Mouse (Mus musculus) kidney, adult 11 months (tissue): Measurements from ENCODE around the gene Dynlt1f.
"Not testable (repeated sequence)": the region's sequence is repeated elsewhere in the genome, so short reads cannot be mapped to it uniquely, and the experiment has no call there.

ENCODE experiments used
- DNase-seq: peaks from one replicate; pipeline ENCODE4 v3.0.0; 2022

The Dynlt1f gene

DNA sequence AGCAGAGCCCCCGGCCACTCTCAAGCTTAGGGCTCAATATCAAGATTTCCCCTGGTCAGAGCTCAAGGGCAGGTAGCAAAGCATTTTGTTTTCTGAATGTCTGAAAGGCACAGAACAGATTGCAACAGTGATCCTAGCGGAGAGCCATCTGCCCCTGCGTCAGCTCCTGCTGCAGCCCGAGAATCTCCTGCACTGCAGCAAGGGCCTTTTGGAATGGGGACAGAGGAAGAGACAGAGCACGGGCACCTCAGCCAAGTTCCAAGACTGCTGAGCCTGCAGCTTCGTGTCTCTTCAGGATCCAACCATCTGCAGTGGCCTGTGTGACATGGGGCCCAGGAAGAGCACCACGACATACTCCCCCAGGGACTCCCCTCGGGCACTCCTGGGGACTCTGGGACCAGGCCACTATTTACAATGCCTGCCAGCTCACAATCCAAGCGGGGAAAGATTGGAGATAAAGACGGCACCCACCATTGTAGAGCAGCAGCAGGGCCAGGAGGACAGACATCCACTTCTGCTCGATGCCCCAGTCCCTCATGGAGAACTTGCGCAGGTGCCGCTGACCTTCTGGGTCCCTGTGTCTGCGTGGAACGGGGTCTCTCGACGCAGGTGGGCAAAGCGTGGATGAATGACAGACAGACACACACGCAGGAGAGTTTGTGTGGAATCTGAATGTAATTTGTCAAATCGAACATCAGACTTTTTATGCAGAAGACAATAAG, 34.8 kb downstream of the Dynlt1f start:
- not testable (repeated sequence) for DNase-seq

DNA sequence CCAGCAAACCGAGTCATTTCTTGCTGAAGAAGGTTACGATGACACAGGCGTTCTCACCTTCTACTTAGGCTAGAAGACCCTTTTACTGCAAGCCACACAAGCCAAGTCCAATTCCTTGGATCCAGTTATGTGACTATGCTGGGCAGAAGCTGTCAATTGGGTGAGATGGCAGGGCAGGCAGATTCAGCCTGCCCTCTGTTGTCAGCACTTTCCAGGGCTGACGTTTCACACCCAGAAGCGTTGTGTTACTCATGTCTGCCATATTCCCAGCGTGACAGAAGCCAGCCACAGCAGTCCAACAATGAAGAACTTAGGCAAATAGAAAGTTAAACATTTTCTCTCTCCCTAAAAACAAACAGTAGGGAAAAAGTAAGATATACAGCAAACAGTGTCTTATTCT, 35.7 kb downstream of the Dynlt1f start:
- DNase-seq = not testable (repeated sequence)

DNA sequence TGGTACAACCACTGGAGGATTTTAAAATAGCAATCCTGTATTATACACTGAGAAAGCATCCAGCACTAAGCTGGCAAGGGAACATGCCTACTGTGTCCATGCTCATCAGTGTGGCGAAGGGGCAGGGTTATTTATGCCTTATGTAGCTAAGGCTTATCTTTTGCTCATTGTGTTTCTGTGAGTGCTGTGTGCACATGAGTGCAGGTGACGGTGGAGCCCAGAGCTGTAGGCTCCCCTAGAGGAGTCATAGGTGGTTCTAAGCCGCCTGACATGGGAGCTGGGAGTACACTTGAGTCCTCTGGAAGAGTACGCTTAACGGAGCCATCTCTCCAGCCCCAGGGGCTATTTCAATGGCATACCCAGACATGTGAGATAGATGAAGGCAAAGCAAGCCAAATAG, 36.4 kb downstream of the Dynlt1f start:
- not testable (repeated sequence) for DNase-seq

DNA sequence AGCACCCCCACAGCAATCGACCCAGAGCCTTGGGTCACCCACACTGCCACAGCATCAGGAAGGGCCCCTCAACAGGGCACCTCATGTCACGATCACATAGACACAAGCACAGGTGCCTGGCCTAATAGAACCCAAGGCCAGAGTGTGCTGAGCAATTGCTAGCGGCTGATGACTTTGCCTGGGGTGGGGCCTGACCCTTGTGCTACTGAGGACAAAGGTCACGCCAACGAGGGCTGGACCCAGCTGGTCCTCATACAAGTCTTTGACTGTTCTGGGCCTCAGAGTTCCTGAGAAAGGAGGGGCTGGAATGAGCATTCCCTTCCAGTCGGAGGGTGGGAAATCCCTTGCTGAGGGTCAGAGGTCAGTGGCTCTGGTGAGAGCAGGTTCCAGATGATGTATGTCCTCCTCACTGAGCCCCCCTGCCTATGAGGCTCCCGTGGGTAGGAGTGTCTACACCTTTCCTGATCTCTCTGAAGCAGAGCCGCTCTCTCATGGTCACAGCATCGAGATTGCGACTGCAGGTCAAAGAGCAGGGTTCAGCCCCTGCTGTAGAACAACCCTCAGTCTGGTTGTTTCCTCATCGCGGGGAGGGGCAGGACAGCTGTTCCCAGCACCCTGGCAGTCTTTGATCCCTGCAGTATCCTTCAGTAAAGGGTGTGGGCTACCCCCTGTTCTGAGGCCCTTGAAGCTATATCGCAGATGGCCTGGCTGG, 37.9 kb downstream of the Dynlt1f start:
- DNase-seq = not testable (repeated sequence)

DNA sequence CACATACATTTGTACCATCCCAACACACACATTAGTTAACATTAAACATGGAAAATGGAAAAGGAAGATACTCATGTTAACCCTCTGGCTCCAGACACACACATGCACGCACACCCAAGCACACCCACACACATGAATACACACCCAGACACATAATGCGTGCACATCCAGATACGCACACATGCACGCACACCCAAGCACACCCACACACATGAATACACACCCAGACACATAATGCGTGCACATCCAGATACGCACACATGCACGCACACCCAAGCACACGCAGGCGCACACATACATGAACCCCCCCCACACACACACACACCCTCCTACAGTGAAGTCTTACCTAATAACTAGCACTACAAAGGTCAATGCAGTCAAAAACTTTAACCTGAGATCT, 39.0 kb downstream of the Dynlt1f start:
- DNase-seq = not testable (repeated sequence)

DNA sequence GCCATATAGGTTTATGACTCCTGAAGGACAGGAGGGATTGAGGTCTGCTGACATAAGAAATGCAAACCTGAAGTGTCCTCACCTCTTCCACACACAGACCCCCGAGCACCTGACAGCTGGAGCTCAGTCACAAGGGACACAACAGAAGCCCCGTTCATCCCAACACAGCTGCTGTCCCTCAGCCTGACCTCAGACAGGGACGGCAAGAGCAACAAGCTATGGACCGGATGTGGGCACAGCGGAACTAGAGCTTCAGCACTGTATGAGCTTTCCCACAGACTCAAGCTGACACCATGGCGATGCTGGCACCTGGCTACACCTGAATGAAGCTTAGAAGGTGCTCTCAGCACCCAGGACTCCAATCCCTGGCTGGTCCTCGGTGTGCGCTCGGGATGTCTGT, 41.4 kb downstream of the Dynlt1f start:
- not testable (repeated sequence) for DNase-seq

DNA sequence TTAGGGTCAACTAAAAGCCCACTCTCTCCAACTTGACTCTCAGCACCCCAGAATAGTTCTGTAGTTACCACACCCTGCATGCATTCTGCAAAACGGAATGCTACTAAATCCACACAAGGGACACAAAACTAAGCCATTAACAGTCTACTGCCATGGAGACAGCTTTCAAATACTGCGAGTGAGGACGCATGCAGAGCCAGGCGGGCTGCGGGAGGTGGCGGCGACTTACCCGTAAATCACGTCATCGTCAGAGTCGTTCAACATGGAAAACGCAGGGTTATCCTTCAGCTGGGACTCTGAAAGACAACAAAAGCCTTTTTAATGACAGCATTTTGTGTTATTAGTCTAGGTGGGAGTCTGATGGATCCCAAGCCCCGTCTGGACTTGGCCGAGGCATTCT, 42.2 kb downstream of the Dynlt1f start:
- not testable (repeated sequence) for DNase-seq

DNA sequence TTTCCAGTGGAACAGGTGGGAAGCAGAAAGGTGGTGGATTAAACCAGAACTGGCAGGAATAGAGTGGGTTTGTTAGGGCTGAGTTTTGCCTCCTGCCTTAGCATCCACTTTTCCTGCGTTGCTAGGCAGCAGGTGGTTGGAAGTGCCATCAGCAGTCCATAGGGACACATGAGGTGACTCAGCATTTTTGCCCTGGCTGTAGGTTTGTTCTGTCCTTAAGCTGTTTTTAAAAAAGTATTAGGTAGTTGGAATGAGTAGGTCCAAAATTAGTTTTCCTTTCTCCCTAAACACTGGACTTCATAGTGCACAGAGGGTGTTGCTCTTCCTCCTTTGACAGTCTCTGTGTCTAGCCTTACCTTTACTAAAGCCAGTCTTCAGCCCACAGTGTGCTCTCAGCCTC, 50.4 kb downstream of the Dynlt1f start:
- DNase-seq = not testable (repeated sequence)

DNA sequence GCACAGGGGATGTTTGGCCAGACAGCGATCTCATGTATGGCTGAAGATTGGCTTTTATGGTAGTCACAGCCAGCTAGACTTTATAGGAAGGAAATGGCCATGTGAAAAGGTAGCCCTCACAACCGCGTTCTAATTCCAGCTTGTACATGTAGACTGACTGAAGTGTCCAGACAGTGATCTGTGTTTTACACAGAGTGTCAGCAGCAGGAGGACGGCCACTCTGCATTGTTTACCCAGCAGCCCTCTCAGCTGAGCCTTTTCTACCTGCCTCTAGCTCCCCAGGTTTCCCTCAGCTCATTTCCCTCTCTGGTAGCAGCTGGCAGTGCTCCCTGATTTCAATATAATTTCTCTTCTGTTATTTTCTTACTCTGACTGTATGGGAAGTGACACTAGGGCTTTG, 53.5 kb downstream of the Dynlt1f start:
- not testable (repeated sequence) for DNase-seq

DNA sequence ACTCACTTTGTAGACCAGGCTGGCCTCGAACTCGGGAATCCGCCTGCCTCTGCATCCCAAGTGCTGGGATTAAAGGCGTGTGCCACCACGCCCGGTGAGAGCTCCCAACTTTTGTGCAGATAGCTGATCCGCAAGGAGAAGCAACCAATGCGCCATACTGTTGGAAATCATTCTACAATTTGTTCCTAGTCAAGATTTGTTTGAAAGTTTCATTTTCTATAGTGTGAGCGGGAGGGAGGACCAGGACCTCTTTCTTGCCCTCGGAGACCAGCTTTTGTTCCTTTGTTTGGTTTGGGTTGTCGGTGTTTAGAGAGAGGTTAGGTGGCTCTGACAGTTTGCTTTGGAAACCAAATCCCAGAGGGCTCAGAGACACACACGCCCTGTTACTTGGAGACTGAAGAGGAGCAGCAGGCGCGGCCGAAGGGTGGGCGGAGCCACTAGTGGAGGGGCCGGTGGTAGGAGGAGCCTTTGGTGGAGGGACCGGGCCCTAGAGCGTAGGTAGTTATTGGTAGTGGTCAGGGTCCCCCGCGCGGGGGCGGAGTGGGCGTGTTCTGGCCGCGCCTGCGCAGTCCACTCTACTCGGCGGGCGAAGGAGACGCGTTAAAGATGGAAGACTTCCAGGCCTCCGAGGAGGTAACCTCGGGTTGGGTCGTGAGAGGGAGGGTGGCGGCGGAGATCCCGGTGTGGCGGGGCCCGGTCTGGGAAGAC, 54.3 kb downstream of the Dynlt1f start, which contains the start of gene Dynlt1c:
TSS of gene Dynlt1c (plus strand) at position 468 of the 708 bp plus-strand sequence.
- peak; percentile 90 for DNase-seq

DNA sequence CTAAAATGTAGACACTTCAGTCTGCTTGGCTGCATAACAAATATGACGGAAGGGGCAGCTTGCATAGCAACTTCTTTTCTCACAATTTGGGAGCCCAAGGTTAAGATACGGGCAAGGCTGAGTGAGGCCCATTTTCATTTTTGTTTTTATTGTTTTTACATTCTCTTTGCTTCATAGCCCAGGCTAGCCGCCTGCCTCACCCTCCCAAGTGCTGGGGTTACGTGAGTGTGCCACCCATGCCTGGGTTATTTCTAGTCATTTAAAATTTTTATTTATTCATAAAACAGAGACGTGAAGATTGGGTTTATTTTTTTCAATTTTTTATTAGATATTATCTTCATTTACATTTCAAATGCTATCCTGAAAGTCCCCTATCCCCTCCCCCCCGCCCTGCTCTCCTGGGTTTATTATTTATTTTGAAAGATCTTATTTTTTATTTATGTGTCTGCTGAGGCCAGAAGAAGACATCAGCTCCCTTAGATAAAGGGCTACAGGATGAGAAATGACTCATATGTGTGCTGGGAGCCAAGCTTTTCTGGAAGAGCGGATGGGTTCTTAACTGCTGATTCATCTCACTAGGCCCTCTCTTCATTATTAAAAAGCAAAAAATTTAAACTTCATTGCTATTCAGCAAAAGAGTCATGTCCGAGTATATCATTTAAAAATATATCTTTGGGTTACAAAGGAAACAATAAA, 55.3 kb downstream of the Dynlt1f start:
- not testable (repeated sequence) for DNase-seq

DNA sequence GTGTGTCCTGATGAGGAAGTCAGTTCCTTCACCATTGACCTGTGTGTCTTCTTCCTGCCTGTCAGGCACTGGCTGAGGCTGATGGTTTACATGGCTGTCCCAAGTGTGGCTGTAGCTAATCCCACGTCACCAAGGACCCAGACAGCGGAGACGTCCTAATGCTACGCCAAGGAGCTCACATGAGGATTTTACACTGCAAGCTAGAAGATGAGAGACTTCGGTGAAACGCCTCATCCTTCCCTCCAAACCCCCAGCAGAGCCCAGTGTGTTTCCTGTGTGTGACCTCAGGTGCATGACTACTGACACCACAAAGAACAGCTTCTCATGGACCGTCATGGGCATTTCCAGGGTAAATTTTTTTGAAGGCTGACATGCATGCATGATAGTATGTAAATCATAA, 57.3 kb downstream of the Dynlt1f start:
- DNase-seq = not testable (repeated sequence)
